Comparison of ENCODE assay signal across 14 mouse cellular contexts in genomic region chr10:80129846-80130245, GRCm38 (mm10). TPM values are rescaled to one million over a fixed set of nuclear protein-coding genes. Genes with fewer than 3 reads are reported as not detected.
DNase-seq lines count a peak whose midpoint lies in the region; ATAC-seq lines count a peak whose summit lies in the region.
"Had no signal": no experiment of that assay in that cellular context is flagged by ENCODE, and none has a peak within 500 bp of the region (broad histone marks: within the 10 kb centered on the region; RNA-seq: fewer than 3 reads in every experiment).

No protein-coding gene starts in this region.

- H3K4me1 ChIP-seq in stomach, embryonic 14.5 days (ENCODE audit: control insufficient read depth, insufficient read depth, low read length): peaks cover 4% of the 10 kb centered on the region; the same call in 1 of the 2 replicates
- peaks cover 36% of the 10 kb centered on the region for H3K4me1 ChIP-seq in forebrain, embryonic 10.5 days

- H3K36me3 ChIP-seq in stomach, embryonic 14.5 days (ENCODE audit: control insufficient read depth, insufficient read depth, low read length): peaks cover 70% of the 10 kb centered on the region
- peaks cover 100% of the 10 kb centered on the region for H3K36me3 ChIP-seq in forebrain, embryonic 10.5 days (replicated peaks)

- no peak overlapping the region for H3K4me3 ChIP-seq in stomach, embryonic 14.5 days (ENCODE audit: low read depth, low read length)
- H3K4me3 ChIP-seq in forebrain, embryonic 10.5 days: no peak overlapping the region; the same call in none of the 2 replicates
- H3K4me3 ChIP-seq: forebrain, embryonic 15.5 days; midbrain, embryonic 15.5 days had no signal

- peak; percentile 11 for DNase-seq in gastrocnemius, postnatal 10 days
- no peak for DNase-seq in gastrocnemius, adult 18-20 months (ENCODE audit: low spot score)
- peak; percentile 20 to 36 for DNase-seq in layer of hippocampus, postnatal 10 days (ENCODE audit: low spot score in 2 of 2)
- DNase-seq in layer of hippocampus, postnatal 25 days (ENCODE audit: extremely low spot score in 1 of 2, low spot score in 1 of 2): no peak
- peak; percentile 48 to 54 for DNase-seq in cerebellum, postnatal 10 days
- DNase-seq in forebrain, embryonic 10.5 days (ENCODE audit: extremely low spot score, low spot score): no peak
- no peak for DNase-seq in lung, postnatal 36 days
- DNase-seq: heart, postnatal 14 days; right cerebral cortex, postnatal 14 days had no signal

- no peaks in the 10 kb centered on the region for H3K9me3 ChIP-seq in stomach, embryonic 14.5 days (ENCODE audit: control insufficient read depth, low read depth, low read length)
- H3K9me3 ChIP-seq in forebrain, embryonic 10.5 days: no peaks in the 10 kb centered on the region
- H3K9me3 ChIP-seq: embryonic facial prominence, embryonic 12.5 days; forebrain, embryonic 15.5 days; midbrain, embryonic 15.5 days had no signal

- WGBS in stomach, embryonic 14.5 days: 82% methylated on average over 9 of the region's 9 CpGs
- 94% methylated on average over 9 of the region's 9 CpGs for WGBS in forebrain, embryonic 10.5 days

- H3K27ac ChIP-seq in stomach, embryonic 14.5 days (ENCODE audit: low read length): peak overlapping the region; percentile 27; the same call in 1 of the 2 replicates
- no peak overlapping the region for H3K27ac ChIP-seq in forebrain, embryonic 10.5 days
- H3K27ac ChIP-seq: embryonic facial prominence, embryonic 12.5 days; forebrain, embryonic 15.5 days; midbrain, embryonic 15.5 days had no signal

- no peak for ATAC-seq in stomach, embryonic 14.5 days (ENCODE audit: insufficient number of reproducible peaks, insufficient read depth, low FRiP score, low read depth)
- ATAC-seq: activated CD4-positive, CD25-positive, alpha-beta regulatory T cell, adult 4 months; forebrain, embryonic 15.5 days; midbrain, embryonic 15.5 days had no signal

- H3K4me2 ChIP-seq in stomach, embryonic 14.5 days (replicated peaks; ENCODE audit: low read depth, low read length): no peak overlapping the region
- H3K4me2 ChIP-seq: embryonic facial prominence, embryonic 12.5 days; forebrain, embryonic 15.5 days; midbrain, embryonic 15.5 days had no signal

- no peak overlapping the region for H3K9ac ChIP-seq in stomach, embryonic 14.5 days (replicated peaks; ENCODE audit: low read depth, low read length)
- H3K9ac ChIP-seq: embryonic facial prominence, embryonic 12.5 days; forebrain, embryonic 15.5 days; midbrain, embryonic 15.5 days had no signal

- no peaks in the 10 kb centered on the region for H3K27me3 ChIP-seq in stomach, embryonic 14.5 days (ENCODE audit: control insufficient read depth, insufficient read depth, low read length)
- peaks cover 50% of the 10 kb centered on the region for H3K27me3 ChIP-seq in forebrain, embryonic 10.5 days (ENCODE audit: poor library complexity, severe bottlenecking)
- H3K27me3 ChIP-seq: forebrain, embryonic 15.5 days; midbrain, embryonic 15.5 days had no signal

RNA-seq across cellular contexts. Expression of gene Atp5d, which starts 8.6 kb away (rescaled TPM):
- total RNA-seq in gastrocnemius, postnatal 10 days (2021): 100 to 1,000 TPM; 576 to 659 TPM
- 100 to 1,000 TPM; 573 to 611 TPM for total RNA-seq in gastrocnemius, adult 18-20 months (2021)
- 100 to 1,000 TPM; 385 to 392 TPM for total RNA-seq in layer of hippocampus, postnatal 10 days (2021)
- total RNA-seq in layer of hippocampus, postnatal 25 days (2021): 100 to 1,000 TPM; 338 to 391 TPM
- 481 and 531 TPM in 2 replicates for polyA plus RNA-seq in stomach, embryonic 14.5 days (2014; fragmentation: Nextera tagmentation; extraction: Ambion mirVana)
- 495 and 498 TPM in 2 replicates for polyA plus RNA-seq in forebrain, embryonic 10.5 days (2016; fragmentation: Nextera tagmentation; extraction: Ambion mirVana)

RNA-seq across cellular contexts. Expression of gene Cbarp, which starts 10.8 kb away (rescaled TPM):
- total RNA-seq in gastrocnemius, postnatal 10 days (2021): 1 to 10 TPM; 2.3 to 3.2 TPM
- 1 to 10 TPM; 1.6 to 1.9 TPM for total RNA-seq in gastrocnemius, adult 18-20 months (2021)
- total RNA-seq in layer of hippocampus, postnatal 10 days (2021): 100 to 1,000 TPM; 360 to 374 TPM
- total RNA-seq in layer of hippocampus, postnatal 25 days (2021): 100 to 1,000 TPM; 399 to 401 TPM
- 7.5 and 10.1 TPM in 2 replicates for polyA plus RNA-seq in stomach, embryonic 14.5 days (2014; fragmentation: Nextera tagmentation; extraction: Ambion mirVana)
- 6.8 and 7.3 TPM in 2 replicates for polyA plus RNA-seq in forebrain, embryonic 10.5 days (2016; fragmentation: Nextera tagmentation; extraction: Ambion mirVana)

RNA-seq across cellular contexts. Expression of gene Stk11, which starts 14.2 kb away (rescaled TPM):
- 100 to 1,000 TPM; 105 to 110 TPM for total RNA-seq in gastrocnemius, postnatal 10 days (2021)
- total RNA-seq in gastrocnemius, adult 18-20 months (2021): 100 to 1,000 TPM; 145 to 148 TPM
- 10 to 100 TPM; 77.1 to 88.3 TPM for total RNA-seq in layer of hippocampus, postnatal 10 days (2021)
- total RNA-seq in layer of hippocampus, postnatal 25 days (2021): 10 to 100 TPM; 89.1 to 94.3 TPM
- 25.2 and 25.9 TPM in 2 replicates for polyA plus RNA-seq in stomach, embryonic 14.5 days (2014; fragmentation: Nextera tagmentation; extraction: Ambion mirVana)
- 14.4 and 18.1 TPM in 2 replicates for polyA plus RNA-seq in forebrain, embryonic 10.5 days (2016; fragmentation: Nextera tagmentation; extraction: Ambion mirVana)

RNA-seq across cellular contexts. Expression of gene Midn, which starts 18.2 kb away (rescaled TPM):
- total RNA-seq in gastrocnemius, postnatal 10 days (2021): 10 to 100 TPM; 34.3 to 62.7 TPM
- total RNA-seq in gastrocnemius, adult 18-20 months (2021): 10 to 100 TPM; 40.6 to 47.9 TPM
- 100 to 1,000 TPM; 112 to 128 TPM for total RNA-seq in layer of hippocampus, postnatal 10 days (2021)
- total RNA-seq in layer of hippocampus, postnatal 25 days (2021): 10 to 100 TPM; 61.4 to 82.4 TPM
- 29.3 and 32.1 TPM in 2 replicates for polyA plus RNA-seq in stomach, embryonic 14.5 days (2014; fragmentation: Nextera tagmentation; extraction: Ambion mirVana)
- polyA plus RNA-seq in forebrain, embryonic 10.5 days (2016; fragmentation: Nextera tagmentation; extraction: Ambion mirVana): 19.1 and 19.8 TPM in 2 replicates

RNA-seq across cellular contexts. Expression of gene Sbno2, which starts 24.5 kb away (rescaled TPM):
- 10 to 100 TPM in 1 of 2 experiments, 1 to 10 TPM in 1; 7.7 to 11.6 TPM for total RNA-seq in gastrocnemius, postnatal 10 days (2021)
- 1 to 10 TPM; 5.4 to 5.9 TPM for total RNA-seq in gastrocnemius, adult 18-20 months (2021)
- 10 to 100 TPM; 19.7 to 23.9 TPM for total RNA-seq in layer of hippocampus, postnatal 10 days (2021)
- 10 to 100 TPM; 14.5 to 22.0 TPM for total RNA-seq in layer of hippocampus, postnatal 25 days (2021)
- polyA plus RNA-seq in stomach, embryonic 14.5 days (2014; fragmentation: Nextera tagmentation; extraction: Ambion mirVana): 13.2 and 15.7 TPM in 2 replicates
- polyA plus RNA-seq in forebrain, embryonic 10.5 days (2016; fragmentation: Nextera tagmentation; extraction: Ambion mirVana): 14.7 and 15.6 TPM in 2 replicates

Comparison
In these comparisons a context has a peak if more than half of its experiments do, and no peak if none do; other contexts are left out.
1. DNase-seq: peak in gastrocnemius, postnatal 10 days (single experiment), layer of hippocampus, postnatal 10 days (2 of 2) and cerebellum, postnatal 10 days (2 of 2); none in gastrocnemius, adult 18-20 months (single experiment), layer of hippocampus, postnatal 25 days (0 of 2), forebrain, embryonic 10.5 days (single experiment) and lung, postnatal 36 days (single experiment).
2. RNA of gene Cbarp, which starts 10.8 kb away (total RNA-seq): 399 to 401 TPM in layer of hippocampus, postnatal 25 days and 360 to 374 TPM in layer of hippocampus, postnatal 10 days; 2.3 to 3.2 TPM in gastrocnemius, postnatal 10 days and 1.6 to 1.9 TPM in gastrocnemius, adult 18-20 months; every median in the first group is over 10 times any median in the second.